Mouse (Mus musculus): Measurements from ENCODE around the gene Vmn1r1.
"Not testable (repeated sequence)": the region's sequence is repeated elsewhere in the genome, so short reads cannot be mapped to it uniquely, and the experiment has no call there.

The Vmn1r1 gene

GRCm38 (mm10) chr1:182164386-182164785 lies at the start of gene Vmn1r1:
Vmn1r1 (minus strand) TSS chr1:182164486.
- DNase-seq = no peak

- no peak for DNase-seq
Observed at GRCm38 (mm10) chr1:182210322-182210721, 46.0 kb upstream of the Vmn1r1 start.

GRCm38 (mm10) chr1:182192581-182192980 lies 28.3 kb upstream of the Vmn1r1 start:
- DNase-seq = no peak

- DNase-seq = no peak
Observed at GRCm38 (mm10) chr1:182191816-182192545, 27.7 kb upstream of the Vmn1r1 start.

GRCm38 (mm10) chr1:182191181-182191580 lies 26.9 kb upstream of the Vmn1r1 start:
- DNase-seq = no peak

GRCm38 (mm10) chr1:182189669-182190440 lies 25.6 kb upstream of the Vmn1r1 start:
- no peak for DNase-seq

- not testable (repeated sequence) for DNase-seq
Observed at GRCm38 (mm10) chr1:182182449-182182848, 18.2 kb upstream of the Vmn1r1 start.

- DNase-seq = no peak
Observed at GRCm38 (mm10) chr1:182181456-182182305, 17.4 kb upstream of the Vmn1r1 start.

GRCm38 (mm10) chr1:182176985-182177384 lies 12.7 kb upstream of the Vmn1r1 start:
- DNase-seq = not testable (repeated sequence)

- DNase-seq = not testable (repeated sequence)
Observed at GRCm38 (mm10) chr1:182170206-182170605, 5.9 kb upstream of the Vmn1r1 start.

GRCm38 (mm10) chr1:182162951-182163350 lies 1.3 kb downstream of the Vmn1r1 start:
- peak; percentile 35 for DNase-seq

- DNase-seq = peak; percentile 12
Observed at GRCm38 (mm10) chr1:182159575-182159974, 4.7 kb downstream of the Vmn1r1 start.

GRCm38 (mm10) chr1:182157734-182158133 lies 6.6 kb downstream of the Vmn1r1 start:
- DNase-seq = no peak

- DNase-seq = peak; percentile 31
Observed at GRCm38 (mm10) chr1:182149966-182150365, 14.3 kb downstream of the Vmn1r1 start.

- no peak for DNase-seq
Observed at GRCm38 (mm10) chr1:182148864-182149514, 15.3 kb downstream of the Vmn1r1 start.

- DNase-seq = no peak
Observed at GRCm38 (mm10) chr1:182145546-182145945, 18.7 kb downstream of the Vmn1r1 start.

GRCm38 (mm10) chr1:182143288-182143687 lies 21.0 kb downstream of the Vmn1r1 start:
- DNase-seq = peak; percentile 39

GRCm38 (mm10) chr1:182142725-182143124 lies 21.6 kb downstream of the Vmn1r1 start:
- DNase-seq = no peak

GRCm38 (mm10) chr1:182140370-182140769 lies 23.9 kb downstream of the Vmn1r1 start:
- peak; percentile 80 for DNase-seq

GRCm38 (mm10) chr1:182139937-182140336 lies 24.3 kb downstream of the Vmn1r1 start:
- no peak for DNase-seq

- no peak for DNase-seq
Observed at GRCm38 (mm10) chr1:182138172-182138571, 26.1 kb downstream of the Vmn1r1 start.
